Mouse (Mus musculus): ENCODE measurements around the gene Zbtb40. TPM values are rescaled to one million over a fixed set of nuclear protein-coding genes. Genes with fewer than 3 reads are reported as not detected.
A peak's percentile ranks its signal among the peaks of the same experiment; 100 is the strongest.

The Zbtb40 gene
- 5.1 and 6.0 TPM in 2 replicates for polyA plus RNA-seq (2014; fragmentation: Nextera tagmentation; extraction: Ambion mirVana)

- WGBS: 1% methylated on average over 32 of the region's 32 CpGs
- H3K27me3 ChIP-seq (ENCODE audit: control insufficient read depth, insufficient read depth, low read length): 0 out of 2 replicates have a peak, but pooled peaks cover 6% of the 10 kb centered on the region
- H3K4me3 ChIP-seq (ENCODE audit: low read depth, low read length): peak within 1 kb of the TSS; percentile 84
- peaks cover 15% of the 10 kb centered on the region for H3K4me1 ChIP-seq (ENCODE audit: control insufficient read depth, insufficient read depth, low read length)
- no peaks in the 10 kb centered on the region for H3K36me3 ChIP-seq (ENCODE audit: control insufficient read depth, insufficient read depth, low read length)
- DNase-seq (ENCODE audit: low spot score) (peak; percentile 99), ATAC-seq (ENCODE audit: insufficient number of reproducible peaks, low FRiP score, low TSS enrichment, low read depth) (peak; percentile 94)
- peak within 1 kb of the TSS; percentile 59 for H3K4me2 ChIP-seq (ENCODE audit: low read depth, severe bottlenecking)
- H3K9ac ChIP-seq (ENCODE audit: low read length): peak within 1 kb of the TSS; percentile 69
- H3K27ac ChIP-seq (replicated peaks; ENCODE audit: low read depth, low read length): peak within 1 kb of the TSS; percentile 49; the same call in 1 of the 2 replicates
- no peaks in the 10 kb centered on the region for H3K9me3 ChIP-seq (ENCODE audit: control insufficient read depth, low read length)
Measured at GRCm38 (mm10) chr4:137048550-137049032, at the start of gene Zbtb40. TSS of gene Zbtb40 (minus strand) at chr4:137048801.

GRCm38 (mm10) chr4:137097984-137098327 is 49.4 kb upstream of the Zbtb40 start:
- WGBS: 75% methylated on average over 4 of the region's 4 CpGs
- H3K27me3 ChIP-seq (ENCODE audit: control insufficient read depth, insufficient read depth, low read length): no peaks in the 10 kb centered on the region
- H3K4me3 ChIP-seq (ENCODE audit: low read depth, low read length): no peak overlapping the region
- H3K36me3 ChIP-seq (ENCODE audit: control insufficient read depth, insufficient read depth, low read length): no peaks in the 10 kb centered on the region
- no peak for DNase-seq (ENCODE audit: low spot score)
- H3K4me1 ChIP-seq (ENCODE audit: control insufficient read depth, insufficient read depth, low read length): no peaks in the 10 kb centered on the region
- H3K9ac ChIP-seq (ENCODE audit: low read length): no peak overlapping the region
- H3K4me2 ChIP-seq (ENCODE audit: low read depth, severe bottlenecking): no peak overlapping the region
- no peak overlapping the region for H3K27ac ChIP-seq (replicated peaks; ENCODE audit: low read depth, low read length)
- H3K9me3 ChIP-seq (ENCODE audit: control insufficient read depth, low read length): no peaks in the 10 kb centered on the region
- ATAC-seq (ENCODE audit: insufficient number of reproducible peaks, low FRiP score, low TSS enrichment, low read depth): no peak

GRCm38 (mm10) chr4:137097246-137097983 is 48.8 kb upstream of the Zbtb40 start:
- Histone ChIP-seq H3K4me2 (ENCODE audit: low read depth, severe bottlenecking) (no peak overlapping the region), H3K9ac (ENCODE audit: low read length) (no peak overlapping the region), H3K36me3 (ENCODE audit: control insufficient read depth, insufficient read depth, low read length) (no peaks in the 10 kb centered on the region), H3K9me3 (ENCODE audit: control insufficient read depth, low read length) (no peaks in the 10 kb centered on the region), H3K27ac (replicated peaks; ENCODE audit: low read depth, low read length) (no peak overlapping the region), H3K27me3 (ENCODE audit: control insufficient read depth, insufficient read depth, low read length) (no peaks in the 10 kb centered on the region), H3K4me3 (ENCODE audit: low read depth, low read length) (no peak overlapping the region), H3K4me1 (ENCODE audit: control insufficient read depth, insufficient read depth, low read length) (no peaks in the 10 kb centered on the region)
- WGBS: 78% methylated on average over 17 of the region's 17 CpGs
- no peak for ATAC-seq (ENCODE audit: insufficient number of reproducible peaks, low FRiP score, low TSS enrichment, low read depth)
- DNase-seq (ENCODE audit: low spot score): no peak

GRCm38 (mm10) chr4:137096353-137096752 is 47.8 kb upstream of the Zbtb40 start:
- Histone ChIP-seq H3K4me3 (ENCODE audit: low read depth, low read length) (no peak overlapping the region), H3K9ac (ENCODE audit: low read length) (no peak overlapping the region), H3K4me1 (ENCODE audit: control insufficient read depth, insufficient read depth, low read length) (no peaks in the 10 kb centered on the region), H3K4me2 (ENCODE audit: low read depth, severe bottlenecking) (no peak overlapping the region), H3K27me3 (ENCODE audit: control insufficient read depth, insufficient read depth, low read length) (no peaks in the 10 kb centered on the region), H3K36me3 (ENCODE audit: control insufficient read depth, insufficient read depth, low read length) (no peaks in the 10 kb centered on the region), H3K27ac (replicated peaks; ENCODE audit: low read depth, low read length) (no peak overlapping the region), H3K9me3 (ENCODE audit: control insufficient read depth, low read length) (no peaks in the 10 kb centered on the region)
- 53% methylated on average over 10 of the region's 10 CpGs for WGBS
- DNase-seq (ENCODE audit: low spot score) (no peak), ATAC-seq (ENCODE audit: insufficient number of reproducible peaks, low FRiP score, low TSS enrichment, low read depth) (no peak)

- Histone ChIP-seq H3K9ac (ENCODE audit: low read length) (no peak overlapping the region), H3K4me2 (ENCODE audit: low read depth, severe bottlenecking) (peak overlapping the region; percentile 18), H3K9me3 (ENCODE audit: control insufficient read depth, low read length) (no peaks in the 10 kb centered on the region), H3K27ac (replicated peaks; ENCODE audit: low read depth, low read length) (0 out of 2 replicates have a peak overlapping the region, but pooled peaks have one; percentile 36), H3K27me3 (ENCODE audit: control insufficient read depth, insufficient read depth, low read length) (no peaks in the 10 kb centered on the region), H3K4me1 (ENCODE audit: control insufficient read depth, insufficient read depth, low read length) (peaks cover 16% of the 10 kb centered on the region), H3K4me3 (ENCODE audit: low read depth, low read length) (no peak overlapping the region), H3K36me3 (ENCODE audit: control insufficient read depth, insufficient read depth, low read length) (no peaks in the 10 kb centered on the region)
- ATAC-seq (ENCODE audit: insufficient number of reproducible peaks, low FRiP score, low TSS enrichment, low read depth): peak; percentile 62
- 15% methylated on average over 18 of the region's 18 CpGs for WGBS
- DNase-seq (ENCODE audit: low spot score): peak; percentile 76
Measured at GRCm38 (mm10) chr4:137085083-137085810, 36.6 kb upstream of the Zbtb40 start.

- Histone ChIP-seq H3K4me1 (ENCODE audit: control insufficient read depth, insufficient read depth, low read length) (peaks cover 16% of the 10 kb centered on the region), H3K9me3 (ENCODE audit: control insufficient read depth, low read length) (no peaks in the 10 kb centered on the region), H3K27me3 (ENCODE audit: control insufficient read depth, insufficient read depth, low read length) (no peaks in the 10 kb centered on the region), H3K4me2 (ENCODE audit: low read depth, severe bottlenecking) (no peak overlapping the region), H3K27ac (replicated peaks; ENCODE audit: low read depth, low read length) (no peak overlapping the region), H3K4me3 (ENCODE audit: low read depth, low read length) (no peak overlapping the region), H3K36me3 (ENCODE audit: control insufficient read depth, insufficient read depth, low read length) (no peaks in the 10 kb centered on the region), H3K9ac (ENCODE audit: low read length) (no peak overlapping the region)
- 65% methylated on average over 2 of the region's 2 CpGs for WGBS
- ATAC-seq (ENCODE audit: insufficient number of reproducible peaks, low FRiP score, low TSS enrichment, low read depth): no peak
- no peak for DNase-seq (ENCODE audit: low spot score)
Measured at GRCm38 (mm10) chr4:137082866-137083265, 34.3 kb upstream of the Zbtb40 start.

- peaks cover 15% of the 10 kb centered on the region for H3K4me1 ChIP-seq (ENCODE audit: control insufficient read depth, insufficient read depth, low read length)
- no peaks in the 10 kb centered on the region for H3K36me3 ChIP-seq (ENCODE audit: control insufficient read depth, insufficient read depth, low read length)
- H3K27ac ChIP-seq (replicated peaks; ENCODE audit: low read depth, low read length): no peak overlapping the region
- no peaks in the 10 kb centered on the region for H3K27me3 ChIP-seq (ENCODE audit: control insufficient read depth, insufficient read depth, low read length)
- no peak overlapping the region for H3K4me2 ChIP-seq (ENCODE audit: low read depth, severe bottlenecking)
- DNase-seq (ENCODE audit: low spot score) (no peak), ATAC-seq (ENCODE audit: insufficient number of reproducible peaks, low FRiP score, low TSS enrichment, low read depth) (no peak)
- WGBS: 93% methylated on average over 4 of the region's 4 CpGs
- H3K9ac ChIP-seq (ENCODE audit: low read length): no peak overlapping the region
- H3K4me3 ChIP-seq (ENCODE audit: low read depth, low read length): no peak overlapping the region
- H3K9me3 ChIP-seq (ENCODE audit: control insufficient read depth, low read length): no peaks in the 10 kb centered on the region
Measured at GRCm38 (mm10) chr4:137081401-137081800, 32.8 kb upstream of the Zbtb40 start.

GRCm38 (mm10) chr4:137077216-137077615 is 28.6 kb upstream of the Zbtb40 start:
- Histone ChIP-seq H3K36me3 (ENCODE audit: control insufficient read depth, insufficient read depth, low read length) (no peaks in the 10 kb centered on the region), H3K4me2 (ENCODE audit: low read depth, severe bottlenecking) (no peak overlapping the region), H3K9ac (ENCODE audit: low read length) (no peak overlapping the region), H3K4me1 (ENCODE audit: control insufficient read depth, insufficient read depth, low read length) (no peaks in the 10 kb centered on the region), H3K9me3 (ENCODE audit: control insufficient read depth, low read length) (no peaks in the 10 kb centered on the region), H3K4me3 (ENCODE audit: low read depth, low read length) (no peak overlapping the region), H3K27ac (replicated peaks; ENCODE audit: low read depth, low read length) (no peak overlapping the region), H3K27me3 (ENCODE audit: control insufficient read depth, insufficient read depth, low read length) (no peaks in the 10 kb centered on the region)
- ATAC-seq (ENCODE audit: insufficient number of reproducible peaks, low FRiP score, low TSS enrichment, low read depth) (no peak), DNase-seq (ENCODE audit: low spot score) (no peak)
- 68% methylated on average over 2 of the region's 2 CpGs for WGBS
